Mouse (Mus musculus) spleen, postnatal 0 days (tissue): ENCODE measurements around the gene Olfr548-ps1. TPM values are rescaled to one million over a fixed set of nuclear protein-coding genes. Genes with fewer than 3 reads are reported as not detected.

Experiments used
- polyA plus RNA-seq: library from polyadenylated mRNA; unstranded; fragments of >200 nt; fragmentation: Nextera tagmentation; extraction: Ambion mirVana; gene quantifications from 2 replicates; pipeline ENCODE4 v1.2.1, GENCODE M21; 2015

Olfr548-ps1 gene
- polyA plus RNA-seq, result not detected in 2 replicates

DNA sequence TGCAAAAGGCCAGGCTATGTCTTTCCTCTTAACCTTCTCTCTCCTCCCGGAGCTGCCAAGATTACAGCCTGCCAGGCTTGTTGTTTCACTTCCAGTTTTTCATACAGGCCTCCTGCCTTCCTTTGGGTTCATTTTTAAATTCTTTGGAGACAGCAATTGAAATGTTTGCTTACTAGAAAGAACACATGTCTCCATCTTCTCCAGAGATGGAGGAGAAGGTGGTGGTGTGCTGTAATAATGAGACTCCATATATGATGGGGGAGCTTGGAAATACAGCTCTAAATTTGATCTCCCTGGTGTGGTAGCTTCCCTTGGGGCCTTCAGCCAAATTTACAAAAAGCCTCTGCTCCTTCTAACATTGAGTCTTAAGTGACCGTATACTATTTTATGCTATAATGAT is at the start of gene Olfr548-ps1:
Olfr548-ps1 (plus strand) TSS at position 301 of the 400 bp plus-strand sequence.

DNA sequence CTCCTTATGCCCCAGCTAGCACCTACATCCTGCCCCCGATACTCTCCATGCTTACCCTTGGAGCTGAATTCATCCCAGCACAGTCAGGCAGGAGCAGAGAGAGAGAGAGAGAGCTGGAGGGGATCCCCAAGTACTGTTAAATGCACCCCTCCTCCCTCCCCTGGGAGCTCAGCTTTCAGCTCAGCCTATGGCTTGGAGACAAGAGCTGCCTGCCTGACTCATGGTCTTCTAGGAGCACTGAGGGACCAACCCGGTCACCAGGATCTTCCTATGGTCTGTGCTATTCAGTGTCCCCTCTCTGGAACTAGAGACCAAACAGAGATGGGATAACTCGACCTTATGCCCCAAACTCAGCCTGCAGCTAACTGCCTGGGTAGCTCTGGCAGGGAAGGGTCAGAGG is 41.2 kb upstream of the Olfr548-ps1 start, which contains the start of gene Olfr545:
Olfr545 (minus strand) TSS at position 101 of the 400 bp plus-strand sequence.

DNA sequence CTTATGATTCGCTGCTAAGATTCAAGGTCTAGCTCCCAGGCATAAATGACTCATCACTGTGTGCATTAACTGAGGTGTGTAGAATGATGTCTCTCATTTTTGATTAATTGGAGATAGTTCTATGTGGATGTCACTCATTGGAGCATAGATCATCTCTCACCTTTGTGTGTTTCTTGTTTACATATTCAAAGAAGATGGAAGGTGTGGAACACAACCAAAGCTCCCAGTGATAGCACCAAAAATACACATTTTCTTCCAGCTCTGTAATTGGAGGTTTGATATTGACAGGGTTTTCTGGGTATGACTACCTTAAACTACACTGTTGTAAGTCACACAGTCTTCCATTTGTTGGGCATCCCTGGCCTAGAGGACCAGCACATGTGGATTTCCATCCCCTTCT is 6.2 kb upstream of the Olfr548-ps1 start, which contains the start of gene Olfr547:
Olfr547 (plus strand) TSS at position 301 of the 400 bp plus-strand sequence.

DNA sequence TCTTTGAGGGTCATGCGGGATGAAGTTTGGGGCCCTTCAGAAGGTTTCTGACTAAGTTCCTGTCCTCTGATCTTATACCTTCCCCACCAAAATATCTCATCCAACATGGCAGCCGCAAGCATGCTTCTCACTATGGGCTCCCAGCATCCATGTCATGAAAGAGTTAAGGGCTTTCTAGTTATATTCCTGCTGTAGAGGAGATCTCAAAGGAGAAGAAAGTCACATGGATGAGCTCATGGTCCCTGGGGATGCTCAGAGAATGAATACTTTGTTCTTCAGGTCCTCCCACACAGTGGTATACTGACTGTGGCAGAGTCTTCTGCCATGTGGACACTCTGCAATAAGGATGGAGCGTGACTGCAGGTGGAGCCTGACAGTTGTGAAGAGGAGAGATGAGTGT is 8.9 kb downstream of the Olfr548-ps1 start, which contains the start of gene Olfr549:
Olfr549 (plus strand) TSS at position 301 of the 400 bp plus-strand sequence.

DNA sequence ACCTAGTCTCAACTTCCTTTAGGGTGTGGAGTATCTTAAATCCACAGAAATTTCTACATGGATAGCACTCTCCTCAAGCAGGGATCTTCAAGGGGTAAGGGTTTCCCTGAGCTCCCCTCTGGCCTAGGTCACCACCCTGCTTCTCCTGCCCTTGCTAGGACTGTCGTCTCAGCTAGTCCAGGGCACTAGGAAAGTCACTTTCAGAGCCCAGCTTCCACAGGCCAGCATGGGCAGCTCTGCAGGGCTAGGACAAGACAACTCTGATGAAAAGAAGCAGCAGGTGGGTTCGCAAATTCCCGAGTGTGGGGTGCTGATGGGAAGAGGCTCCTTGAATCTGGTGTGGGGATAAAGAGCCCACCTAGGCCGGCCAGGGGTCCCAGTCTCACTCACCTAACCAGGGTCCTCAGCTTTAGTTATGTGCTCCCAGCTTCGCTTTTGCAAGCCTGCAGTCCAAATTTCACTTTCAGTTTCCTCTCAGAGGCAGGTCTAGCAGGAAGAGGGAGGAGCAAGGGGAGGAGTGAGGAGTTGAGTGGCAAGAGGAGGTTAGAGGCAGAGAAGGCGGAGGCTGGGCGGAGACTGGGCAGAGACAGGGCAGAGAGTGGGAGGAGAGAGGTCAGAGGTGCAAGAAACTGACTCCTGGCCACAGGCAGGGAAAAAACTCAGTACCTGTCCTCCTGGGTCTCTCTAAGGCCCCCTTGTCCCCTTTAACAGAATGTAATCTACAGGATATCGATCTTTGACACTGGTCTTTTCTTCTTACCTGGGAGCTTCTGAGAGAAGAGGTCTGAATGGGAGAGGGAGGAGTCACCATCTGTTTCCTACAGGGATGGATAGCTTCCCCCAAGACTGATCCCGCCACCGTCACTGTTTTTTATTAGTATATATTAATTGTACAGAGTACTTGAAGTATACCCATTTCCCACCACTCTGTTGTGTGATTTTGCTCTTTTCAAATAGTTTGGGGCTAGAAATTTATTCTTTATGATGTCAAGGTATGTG is 24.6 kb downstream of the Olfr548-ps1 start, which contains the start of gene Trim21:
Trim21 (minus strand) TSS at position 488 of the 999 bp plus-strand sequence.

DNA sequence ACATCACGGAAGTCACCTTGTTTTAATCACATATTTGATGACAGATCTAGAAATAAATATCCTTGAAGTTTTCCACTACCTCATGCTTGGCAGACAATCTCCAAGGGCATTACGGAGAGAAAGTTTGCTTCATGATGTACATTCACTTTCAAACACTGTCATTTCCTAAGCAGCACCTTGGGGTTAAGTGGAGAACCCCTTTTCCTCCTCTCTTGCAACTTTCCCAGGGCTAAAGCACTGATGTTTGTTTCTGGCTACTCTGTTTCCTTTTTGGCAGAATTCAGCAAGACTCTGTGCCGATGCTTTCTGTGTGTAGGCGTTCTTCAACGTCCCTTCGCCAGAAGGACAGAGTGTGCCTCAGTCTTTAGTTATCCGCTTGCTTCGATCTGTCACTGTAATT is 30.4 kb downstream of the Olfr548-ps1 start, which contains the start of gene Olfr550:
Olfr550 (plus strand) TSS at position 301 of the 400 bp plus-strand sequence.

DNA sequence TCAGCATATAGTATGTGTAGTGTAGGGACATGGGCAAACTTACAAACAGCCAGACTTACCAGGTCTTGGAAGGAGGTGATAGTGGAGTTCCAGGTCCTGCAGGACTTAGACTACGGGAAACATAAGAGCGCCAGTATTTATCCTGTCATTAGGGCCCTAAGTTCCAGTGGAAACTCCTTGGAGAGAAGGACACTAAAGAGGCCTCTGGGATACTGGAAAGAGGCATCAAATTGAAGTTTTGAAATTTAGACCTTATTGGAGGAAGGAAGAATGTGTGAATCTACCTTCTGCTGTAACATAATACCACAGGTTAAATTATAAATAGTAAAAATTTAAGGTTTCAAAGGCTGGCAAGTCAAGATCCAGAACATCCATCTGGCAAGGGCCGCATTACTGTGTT is 51.1 kb downstream of the Olfr548-ps1 start, which contains the start of gene Olfr551:
Olfr551 (minus strand) TSS at position 101 of the 400 bp plus-strand sequence.

Other genes starting within 250 kb of the Olfr548-ps1 start
- gene Rrm1, start 99.2 kb upstream of the Olfr548-ps1 start, polyA plus RNA-seq, result 179 and 203 TPM in 2 replicates
- 0.51 and 0.91 TPM in 2 replicates for gene Olfr543, start 59.2 kb upstream of the Olfr548-ps1 start, polyA plus RNA-seq
- 0.19 and 0.34 TPM in 2 replicates for gene Olfr544, start 52.6 kb upstream of the Olfr548-ps1 start, polyA plus RNA-seq
- 0.08 TPM in 1 of 2 replicates, not detected in the other for gene Olfr545, start 41.3 kb upstream of the Olfr548-ps1 start, polyA plus RNA-seq
- gene Olfr547, start 6.1 kb upstream of the Olfr548-ps1 start, polyA plus RNA-seq, result not detected in 2 replicates
- gene Olfr549, start 9.0 kb downstream of the Olfr548-ps1 start, polyA plus RNA-seq, result not detected in 2 replicates
- 1.1 and 1.3 TPM in 2 replicates for gene Trim21, start 24.6 kb downstream of the Olfr548-ps1 start, polyA plus RNA-seq
- gene Olfr550, start 30.5 kb downstream of the Olfr548-ps1 start, polyA plus RNA-seq, result not detected in 2 replicates
- gene Olfr551, start 51.0 kb downstream of the Olfr548-ps1 start, polyA plus RNA-seq, result not detected in 2 replicates
- gene Olfr552, start 56.9 kb downstream of the Olfr548-ps1 start, polyA plus RNA-seq, result not detected in 2 replicates
- gene Olfr553, start 77.3 kb downstream of the Olfr548-ps1 start, polyA plus RNA-seq, result not detected in 2 replicates
- not detected in 2 replicates for gene Olfr554, start 97.5 kb downstream of the Olfr548-ps1 start, polyA plus RNA-seq
- not detected in 2 replicates for gene Olfr555, start 117.9 kb downstream of the Olfr548-ps1 start, polyA plus RNA-seq
- not detected in 2 replicates for gene Olfr556, start 124.0 kb downstream of the Olfr548-ps1 start, polyA plus RNA-seq
- gene Trim68, start 146.4 kb downstream of the Olfr548-ps1 start, polyA plus RNA-seq, result 3.6 and 4.1 TPM in 2 replicates
- not detected in 2 replicates for gene Olfr557, start 155.0 kb downstream of the Olfr548-ps1 start, polyA plus RNA-seq
- 0.06 TPM in 1 of 2 replicates, not detected in the other for gene Olfr558, start 161.3 kb downstream of the Olfr548-ps1 start, polyA plus RNA-seq
- gene Olfr33, start 178.2 kb downstream of the Olfr548-ps1 start, polyA plus RNA-seq, result not detected in 2 replicates
- gene Olfr559, start 186.6 kb downstream of the Olfr548-ps1 start, polyA plus RNA-seq, result not detected in 2 replicates
- gene Olfr560, start 218.5 kb downstream of the Olfr548-ps1 start, polyA plus RNA-seq, result not detected in 2 replicates
- not detected in 2 replicates for gene Olfr78, start 218.6 kb downstream of the Olfr548-ps1 start, polyA plus RNA-seq
- not detected in 2 replicates for gene Olfr561, start 230.3 kb downstream of the Olfr548-ps1 start, polyA plus RNA-seq